Mouse (Mus musculus) c-Kit-negative CD71-positive TER-119-positive erythroid progenitor cells, embryonic 14.5 days (primary cell): Measurements from ENCODE around the gene Aox2.

Experiments used
- DNase-seq: peaks from one replicate; pipeline ENCODE4 v3.0.0-alpha.2; 2013; ENCODE audit warnings: low read depth, low spot score

Aox2 gene

GRCm38 (mm10) chr1:58278026-58278425 lies at the start of gene Aox2:
Gene Aox2 (plus strand): TSS chr1:58278326.
- no peak for DNase-seq

- no peak for DNase-seq
Observed at GRCm38 (mm10) chr1:58228916-58229315, 49.2 kb upstream of the Aox2 start.

GRCm38 (mm10) chr1:58229774-58230173 lies 48.4 kb upstream of the Aox2 start:
- DNase-seq = no peak

- DNase-seq = no peak
Observed at GRCm38 (mm10) chr1:58230542-58230941, 47.6 kb upstream of the Aox2 start.

GRCm38 (mm10) chr1:58235405-58235804 lies 42.7 kb upstream of the Aox2 start:
- no peak for DNase-seq

- no peak for DNase-seq
Observed at GRCm38 (mm10) chr1:58237527-58238299, 40.4 kb upstream of the Aox2 start.

GRCm38 (mm10) chr1:58238440-58238839 lies 39.7 kb upstream of the Aox2 start:
- no peak for DNase-seq

- DNase-seq = no peak
Observed at GRCm38 (mm10) chr1:58238961-58239360, 39.2 kb upstream of the Aox2 start.

- DNase-seq = no peak
Observed at GRCm38 (mm10) chr1:58240347-58240746, 37.8 kb upstream of the Aox2 start.

GRCm38 (mm10) chr1:58244487-58244886 lies 33.6 kb upstream of the Aox2 start:
- DNase-seq = no peak

- DNase-seq = no peak
Observed at GRCm38 (mm10) chr1:58248518-58248917, 29.6 kb upstream of the Aox2 start.

GRCm38 (mm10) chr1:58253466-58253865 lies 24.7 kb upstream of the Aox2 start:
- no peak for DNase-seq

GRCm38 (mm10) chr1:58257195-58257991 lies 20.7 kb upstream of the Aox2 start:
- DNase-seq = no peak

- no peak for DNase-seq
Observed at GRCm38 (mm10) chr1:58260311-58260710, 17.8 kb upstream of the Aox2 start.

GRCm38 (mm10) chr1:58268231-58268630 lies 9.9 kb upstream of the Aox2 start:
- no peak for DNase-seq

GRCm38 (mm10) chr1:58270807-58271569 lies 7.1 kb upstream of the Aox2 start:
- DNase-seq = no peak

- DNase-seq = no peak
Observed at GRCm38 (mm10) chr1:58275879-58276278, 2.2 kb upstream of the Aox2 start.

- no peak for DNase-seq
Observed at GRCm38 (mm10) chr1:58278513-58278912, 387 bp downstream of the Aox2 start.

GRCm38 (mm10) chr1:58280381-58280780 lies 2.3 kb downstream of the Aox2 start:
- DNase-seq = no peak

- DNase-seq = no peak
Observed at GRCm38 (mm10) chr1:58280939-58281624, 3.0 kb downstream of the Aox2 start.

GRCm38 (mm10) chr1:58281625-58281988 lies 3.5 kb downstream of the Aox2 start:
- DNase-seq = no peak

GRCm38 (mm10) chr1:58284505-58284904 lies 6.4 kb downstream of the Aox2 start:
- DNase-seq = no peak
